Mouse (Mus musculus) urinary bladder, postnatal 14 days (tissue): ENCODE results near the gene Pdzrn3.

ENCODE experiments used
- DNase-seq: peaks from one replicate; pipeline ENCODE4 v3.0.0; 2021; ENCODE audit warnings: low spot score

Gene Pdzrn3

GRCm38 (mm10) chr6:101251916-101252603 is 125.6 kb downstream of the Pdzrn3 start:
- DNase-seq, result no peak

- no peak for DNase-seq
Observed at GRCm38 (mm10) chr6:101251160-101251559, 126.5 kb downstream of the Pdzrn3 start.

- DNase-seq, result no peak
Observed at GRCm38 (mm10) chr6:101246137-101246536, 131.6 kb downstream of the Pdzrn3 start.

- no peak for DNase-seq
Observed at GRCm38 (mm10) chr6:101244355-101244754, 133.3 kb downstream of the Pdzrn3 start.

- DNase-seq, result no peak
Observed at GRCm38 (mm10) chr6:101243189-101243815, 134.4 kb downstream of the Pdzrn3 start.

GRCm38 (mm10) chr6:101236641-101237246 is 141.0 kb downstream of the Pdzrn3 start:
- DNase-seq, result no peak

GRCm38 (mm10) chr6:101236230-101236629 is 141.5 kb downstream of the Pdzrn3 start:
- DNase-seq, result no peak

- no peak for DNase-seq
Observed at GRCm38 (mm10) chr6:101234349-101234748, 143.3 kb downstream of the Pdzrn3 start.

GRCm38 (mm10) chr6:101233680-101234079 is 144.0 kb downstream of the Pdzrn3 start:
- DNase-seq, result no peak

- DNase-seq, result no peak
Observed at GRCm38 (mm10) chr6:101227294-101227855, 150.3 kb downstream of the Pdzrn3 start.

GRCm38 (mm10) chr6:101220307-101220706 is 157.4 kb downstream of the Pdzrn3 start:
- DNase-seq, result no peak

- DNase-seq, result no peak
Observed at GRCm38 (mm10) chr6:101219004-101219403, 158.7 kb downstream of the Pdzrn3 start.

- DNase-seq, result no peak
Observed at GRCm38 (mm10) chr6:101218197-101218596, 159.5 kb downstream of the Pdzrn3 start.

- no peak for DNase-seq
Observed at GRCm38 (mm10) chr6:101217756-101218155, 159.9 kb downstream of the Pdzrn3 start.

GRCm38 (mm10) chr6:101215436-101215791 is 162.3 kb downstream of the Pdzrn3 start:
- DNase-seq, result peak; percentile 11

GRCm38 (mm10) chr6:101214734-101215435 is 162.8 kb downstream of the Pdzrn3 start:
- DNase-seq, result no peak

- DNase-seq, result no peak
Observed at GRCm38 (mm10) chr6:101213066-101213465, 164.6 kb downstream of the Pdzrn3 start.

- DNase-seq, result no peak
Observed at GRCm38 (mm10) chr6:101212086-101212485, 165.6 kb downstream of the Pdzrn3 start.

- no peak for DNase-seq
Observed at GRCm38 (mm10) chr6:101211361-101211841, 166.3 kb downstream of the Pdzrn3 start.

GRCm38 (mm10) chr6:101198943-101199298 is 178.8 kb downstream of the Pdzrn3 start:
- no peak for DNase-seq

- no peak for DNase-seq
Observed at GRCm38 (mm10) chr6:101198284-101198942, 179.3 kb downstream of the Pdzrn3 start.

- DNase-seq, result peak; percentile 73
Observed at GRCm38 (mm10) chr6:101197642-101198041, 180.1 kb downstream of the Pdzrn3 start.
